Mouse (Mus musculus) MEL (cell line): ENCODE data around the gene Dnajc28. TPM values are rescaled to one million over a fixed set of nuclear protein-coding genes. Genes with fewer than 3 reads are reported as not detected.

ENCODE experiments used
- DNase-seq: peaks from one replicate; pipeline ENCODE4 v3.0.0; 2011; ENCODE audit warnings: low read depth, low spot score
- H3K27ac ChIP-seq: 2 replicates; pipeline ENCODE4 v1.5.1; 2012; ENCODE audit warnings: low read depth, mild to moderate bottlenecking, control low read depth, low read length, moderate library complexity; ENCODE audit not compliant: control insufficient read depth
- H3K27me3 ChIP-seq, 2 experiments: fragments of 150-350 bp in 1 of 2; sonication (generic) in 1 of 2; 2 replicates each; pipeline ENCODE4 v1.6.1; 2012; ENCODE audit warnings: low read length in 2 of 2, mild to moderate bottlenecking in 2 of 2, improper control_type of control experiment in 1 of 2, moderate library complexity in 1 of 2; ENCODE audit not compliant: insufficient read depth in 2 of 2, control insufficient read depth in 1 of 2
- H3K36me3 ChIP-seq, 2 experiments: 2 replicates each; pipeline ENCODE4 v1.6.1; 2012 to 2014; ENCODE audit warnings: low read length in 2 of 2, improper control_type of control experiment in 1 of 2, inconsistent platforms in 1 of 2, mild to moderate bottlenecking in 1 of 2; ENCODE audit not compliant: insufficient read depth in 2 of 2, control insufficient read depth in 1 of 2
- H3K4me1 ChIP-seq, 2 experiments: fragments of 150-350 bp in 1 of 2; sonication (generic) in 1 of 2; 2 replicates each; pipeline ENCODE4 v1.6.1; 2012; ENCODE audit warnings: low read length in 2 of 2, improper control_type of control experiment in 1 of 2, mild to moderate bottlenecking in 1 of 2; ENCODE audit not compliant: insufficient read depth in 2 of 2, control insufficient read depth in 1 of 2
- H3K4me3 ChIP-seq, 2 experiments: fragments of 150-350 bp in 1 of 2; sonication (generic) in 1 of 2; 2 replicates each; pipeline ENCODE4 v1.5.1; 2012; ENCODE audit warnings: low read depth in 2 of 2, low read length in 2 of 2, mild to moderate bottlenecking in 2 of 2, moderate library complexity in 2 of 2, control low read depth in 1 of 2, improper control_type of control experiment in 1 of 2; ENCODE audit not compliant: control insufficient read depth in 1 of 2, insufficient read depth in 1 of 2
- H3K79me2 ChIP-seq: 2 replicates; pipeline ENCODE4 v1.6.1; 2012; ENCODE audit warnings: mild to moderate bottlenecking, low read length, moderate library complexity; ENCODE audit not compliant: control insufficient read depth, poor library complexity, insufficient read depth
- H3K9ac ChIP-seq: 2 replicates; pipeline ENCODE4 v1.6.1; 2012; ENCODE audit warnings: low read depth, mild to moderate bottlenecking, control low read depth, low read length, moderate library complexity; ENCODE audit not compliant: control insufficient read depth, poor library complexity, severe bottlenecking
- H3K9me3 ChIP-seq: fragments of 150-350 bp; sonication (generic); replicated peaks from 2 replicates; pipeline ENCODE4 v1.6.1; 2012; ENCODE audit warnings: mild to moderate bottlenecking, low read length, improper control_type of control experiment, moderate library complexity; ENCODE audit not compliant: insufficient read depth
- BHLHE40 ChIP-seq: IDR thresholded peaks from 2 replicates; pipeline ENCODE4 v1.6.1; 2012; ENCODE audit warnings: low read depth, mild to moderate bottlenecking, inconsistent platforms, low read length, improper control_type of control experiment, borderline replicate concordance
- CHD1 ChIP-seq: IDR thresholded peaks from 2 replicates; pipeline ENCODE4 v1.6.1; 2012; ENCODE audit warnings: low read depth, mild to moderate bottlenecking, inconsistent platforms, low read length, improper control_type of control experiment
- EP300 ChIP-seq, 2 experiments: IDR thresholded peaks; 2 replicates each; pipeline ENCODE4 v1.6.1; 2011; ENCODE audit warnings: improper control_type of control experiment in 2 of 2, low read length in 2 of 2, low read depth in 1 of 2, mild to moderate bottlenecking in 1 of 2
- GATA1 ChIP-seq: IDR thresholded peaks from 2 replicates; pipeline ENCODE4 v1.6.1; 2011; ENCODE audit warnings: low read depth, low read length, improper control_type of control experiment
- JUND ChIP-seq: IDR thresholded peaks from 2 replicates; pipeline ENCODE4 v1.6.1; 2011; ENCODE audit warnings: low read depth, mild to moderate bottlenecking, improper control_type of control experiment, low read length
- KAT2A ChIP-seq: conservative IDR thresholded peaks from 2 replicates; pipeline ENCODE4 v1.6.1; 2012; ENCODE audit warnings: low read depth, low read length, improper control_type of control experiment, inconsistent platforms
- MAFK ChIP-seq: IDR thresholded peaks from 2 replicates; pipeline ENCODE4 v1.6.1; 2011; ENCODE audit warnings: low read depth, mild to moderate bottlenecking, low read length, improper control_type of control experiment, borderline replicate concordance
- MAZ ChIP-seq: IDR thresholded peaks from 2 replicates; pipeline ENCODE4 v1.6.1; 2012; ENCODE audit warnings: low read depth, mild to moderate bottlenecking, inconsistent platforms, low read length, improper control_type of control experiment
- MEF2A ChIP-seq: IDR thresholded peaks from 2 replicates; pipeline ENCODE4 v1.6.1; 2014; ENCODE audit warnings: low read depth, mild to moderate bottlenecking, inconsistent platforms, low read length, improper control_type of control experiment; ENCODE audit not compliant: poor library complexity, insufficient replicate concordance, severe bottlenecking; ENCODE audit errors: extremely low read depth
- MYB ChIP-seq: IDR thresholded peaks from 2 replicates; pipeline ENCODE4 v1.6.1; 2011; ENCODE audit warnings: mild to moderate bottlenecking, low read depth, low read length, improper control_type of control experiment
- NELFE ChIP-seq: IDR thresholded peaks from 2 replicates; pipeline ENCODE4 v1.6.1; 2011; ENCODE audit warnings: low read depth, low read length, improper control_type of control experiment
- POLR2A ChIP-seq, 2 experiments: IDR thresholded peaks; 2 replicates each; pipeline ENCODE4 v1.6.1; 2011 to 2012; ENCODE audit warnings: low read length in 2 of 2, mild to moderate bottlenecking in 2 of 2, control low read depth in 1 of 2, improper control_type of control experiment in 1 of 2, low read depth in 1 of 2, moderate library complexity in 1 of 2; ENCODE audit not compliant: control insufficient read depth in 1 of 2, insufficient read depth in 1 of 2, poor library complexity in 1 of 2
- RAD21 ChIP-seq: IDR thresholded peaks from 2 replicates; pipeline ENCODE4 v1.6.1; 2011; ENCODE audit warnings: mild to moderate bottlenecking, low read depth, low read length, improper control_type of control experiment
- RCOR1 ChIP-seq: IDR thresholded peaks from 2 replicates; pipeline ENCODE4 v1.6.1; 2012; ENCODE audit warnings: low read depth, mild to moderate bottlenecking, inconsistent platforms, low read length, improper control_type of control experiment
- SIN3A ChIP-seq: IDR thresholded peaks from 2 replicates; pipeline ENCODE4 v1.6.1; 2012; ENCODE audit warnings: low read length, improper control_type of control experiment, inconsistent platforms
- SMC3 ChIP-seq: IDR thresholded peaks from 2 replicates; pipeline ENCODE4 v1.6.1; 2011; ENCODE audit warnings: low read depth, low read length, improper control_type of control experiment
- TAL1 ChIP-seq: IDR thresholded peaks from 2 replicates; pipeline ENCODE4 v1.6.1; 2012; ENCODE audit warnings: mild to moderate bottlenecking, inconsistent platforms, low read length, moderate library complexity, mixed read lengths
- UBTF ChIP-seq: IDR thresholded peaks from 2 replicates; pipeline ENCODE4 v1.6.1; 2012; ENCODE audit warnings: low read depth, mild to moderate bottlenecking, inconsistent platforms, low read length, improper control_type of control experiment, moderate library complexity, borderline replicate concordance; ENCODE audit not compliant: insufficient read depth
- USF1 ChIP-seq: IDR thresholded peaks from 2 replicates; pipeline ENCODE4 v1.6.1; 2014; ENCODE audit warnings: low read depth, mild to moderate bottlenecking, inconsistent platforms, low read length, improper control_type of control experiment, moderate library complexity
- USF2 ChIP-seq, 2 experiments: IDR thresholded peaks; 2 replicates each; pipeline ENCODE4 v1.6.1; 2011 to 2012; ENCODE audit warnings: improper control_type of control experiment in 2 of 2, low read length in 2 of 2, borderline replicate concordance in 1 of 2, inconsistent platforms in 1 of 2, low read depth in 1 of 2, mild to moderate bottlenecking in 1 of 2; ENCODE audit not compliant: insufficient read depth in 1 of 2
- ZKSCAN1 ChIP-seq: IDR thresholded peaks from 2 replicates; pipeline ENCODE4 v1.6.1; 2012; ENCODE audit warnings: low read depth, mild to moderate bottlenecking, inconsistent platforms, low read length, improper control_type of control experiment, moderate library complexity
- ZMIZ1 ChIP-seq: IDR thresholded peaks from 2 replicates; pipeline ENCODE4 v1.6.1; 2012; ENCODE audit warnings: low read depth, mild to moderate bottlenecking, inconsistent platforms, low read length, improper control_type of control experiment, moderate library complexity
- ZNF384 ChIP-seq: IDR thresholded peaks from 2 replicates; pipeline ENCODE4 v1.6.1; 2012; ENCODE audit warnings: low read depth, mild to moderate bottlenecking, inconsistent platforms, low read length, improper control_type of control experiment
- polyA plus RNA-seq, 2 experiments: library from polyadenylated mRNA; stranded (reverse) in 1 of 2; unstranded in 1 of 2; fragments of >175 nt in 1 of 2; fragments of >200 nt in 1 of 2; gene quantifications; 2 replicates each; pipeline versions ENCODE4 v1.2.1 to v1.2.4; 2012; ENCODE audit warnings: low replicate concordance in 2 of 2, low read depth in 1 of 2; ENCODE audit not compliant: insufficient read length in 2 of 2, insufficient read depth in 1 of 2, missing spikeins in 1 of 2
- total RNA-seq: library from RNA; depleted of rRNA; stranded (reverse); fragments of 300-350 nt; gene quantifications from 2 replicates; pipeline ENCODE4 v1.2.3, GENCODE M21; 2012

Dnajc28 gene
- total and polyA plus RNA-seq, 3 experiments: 1.2 to 1.9 TPM; not detected in 1

GRCm38 (mm10) chr16:91652191-91652590 is 33.4 kb upstream of the Dnajc28 start:
- no peaks in the 10 kb centered on the region for H3K9me3 ChIP-seq

GRCm38 (mm10) chr16:91649781-91650180 is 31.0 kb upstream of the Dnajc28 start:
- H3K9ac ChIP-seq: peak overlapping the region; percentile 62

More at GRCm38 (mm10) chr16:91652191-91652590, 33.4 kb upstream of the Dnajc28 start:
- Histone ChIP-seq H3K4me1 (peaks cover 0 to 5% of the 10 kb centered on the region in 2 experiments; a peak in 3 of 4 replicates), H3K36me3 (peaks cover 27 to 49% of the 10 kb centered on the region in 2 experiments), H3K27ac (no peak overlapping the region), H3K27me3 (no peaks in the 10 kb centered on the region), H3K79me2 (peaks cover 81% of the 10 kb centered on the region), H3K4me3 (no peak overlapping the region), H3K9ac (no peak overlapping the region)
- DNase-seq: no peak
- TF ChIP-seq MYB (no peak), USF2 (IDR thresholded peaks at IDR 0.05; ENCODE audit: borderline replicate concordance in 1 of 2, insufficient read depth in 1 of 2, low read depth in 1 of 2, low read length in 2 of 2) (no peak)

GRCm38 (mm10) chr16:91649246-91649645 is 30.4 kb upstream of the Dnajc28 start:
- no peaks in the 10 kb centered on the region for H3K9me3 ChIP-seq
- peak overlapping the region; percentile 62 to 95 for H3K4me3 ChIP-seq
- H3K27ac ChIP-seq: no peak overlapping the region
- DNase-seq: peak; percentile 33
- TF ChIP-seq USF1: no peak
- TF ChIP-seq RAD21: no peak
- no peak for TF ChIP-seq TAL1
- TF ChIP-seq SIN3A: no peak
- TF ChIP-seq MAZ: no peak
- TF ChIP-seq JUND: no peak
- TF ChIP-seq EP300 (IDR thresholded peaks at IDR 0.05; ENCODE audit: low read depth in 1 of 2, low read length in 2 of 2): no peak
- no peak for TF ChIP-seq UBTF
- no peak for TF ChIP-seq ZKSCAN1
- TF ChIP-seq POLR2A (IDR thresholded peaks at IDR 0.05; ENCODE audit: control insufficient read depth in 1 of 2, insufficient read depth in 1 of 2, low read depth in 1 of 2, low read length in 2 of 2, poor library complexity in 1 of 2): no peak
- no peak for TF ChIP-seq SMC3
- TF ChIP-seq NELFE: no peak
- no peak for TF ChIP-seq GATA1
- TF ChIP-seq MYB: no peak
- TF ChIP-seq MEF2A: no peak
- TF ChIP-seq ZMIZ1: no peak
- no peak for TF ChIP-seq BHLHE40
- TF ChIP-seq RCOR1: no peak
- TF ChIP-seq MAFK: no peak
- H3K9ac ChIP-seq: peak overlapping the region; percentile 100
- peaks cover 32 to 36% of the 10 kb centered on the region in 2 experiments for H3K36me3 ChIP-seq
- H3K27me3 ChIP-seq: no peaks in the 10 kb centered on the region
- peaks cover 79% of the 10 kb centered on the region for H3K79me2 ChIP-seq
- peaks cover 5 to 10% of the 10 kb centered on the region in 2 experiments; a peak in 3 of 4 replicates for H3K4me1 ChIP-seq

More at GRCm38 (mm10) chr16:91649781-91650180, 31.0 kb upstream of the Dnajc28 start:
- TF ChIP-seq POLR2A (IDR thresholded peaks at IDR 0.05; ENCODE audit: control insufficient read depth in 1 of 2, insufficient read depth in 1 of 2, low read depth in 1 of 2, low read length in 2 of 2, poor library complexity in 1 of 2) (no peak), ZNF384 (0 out of 2 replicates have a peak, but pooled peaks have one; percentile 22), CHD1 (0 out of 2 replicates have a peak, but pooled peaks have one; percentile 22), KAT2A (no peak)
- Histone ChIP-seq H3K4me1 (peaks cover 5% of the 10 kb centered on the region in 2 experiments; a peak in 3 of 4 replicates), H3K36me3 (peaks cover 31 to 37% of the 10 kb centered on the region in 2 experiments), H3K4me3 (peak overlapping the region; percentile 35 to 95), H3K79me2 (peaks cover 77% of the 10 kb centered on the region), H3K9me3 (no peaks in the 10 kb centered on the region), H3K27ac (no peak overlapping the region), H3K27me3 (no peaks in the 10 kb centered on the region)
- no peak for DNase-seq
